Mouse (Mus musculus): ENCODE measurements around the gene Ntsr1.

DNA sequence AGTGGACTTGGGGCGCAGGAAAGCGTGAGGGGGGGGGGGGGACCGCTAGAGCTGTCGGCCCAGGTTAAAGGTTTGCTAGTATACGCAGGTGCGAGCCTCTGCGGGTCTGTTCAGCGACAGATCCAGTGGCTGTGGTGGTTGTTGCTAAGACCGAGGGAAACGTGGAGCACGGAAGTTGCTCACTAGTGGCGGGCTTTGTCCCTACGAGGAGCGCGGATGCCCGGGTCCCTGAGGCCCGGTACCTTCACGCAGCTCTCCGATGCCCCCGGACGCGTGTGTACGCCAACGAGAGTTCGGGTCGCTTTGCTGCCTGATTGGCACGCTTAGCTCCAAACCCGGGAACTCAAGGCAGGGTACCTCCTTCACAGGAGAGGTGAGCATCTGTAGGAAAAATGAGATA is 43.1 kb upstream of the Ntsr1 start:
- TF ChIP-seq CTCF (IDR thresholded peaks at IDR 0.05; ENCODE audit: insufficient read depth, low read length) (no peak), POLR2A (IDR thresholded peaks at IDR 0.05; ENCODE audit: borderline replicate concordance, extremely low read depth, low read depth, low read length) (no peak)
